Mouse (Mus musculus) ES-Bruce4 (cell line): ENCODE data around the gene Rps29.

Experiments
- CTCF ChIP-seq: IDR thresholded peaks from one replicate; pipeline ENCODE4 v1.8.1; 2011; ENCODE audit warnings: low read depth, low read length
- EP300 ChIP-seq: IDR thresholded peaks from 2 replicates; pipeline ENCODE4 v1.6.1; 2011; ENCODE audit warnings: low read depth, low read length; ENCODE audit not compliant: insufficient read depth

GRCm38 (mm10) chr12:69143460-69143859 is 15.5 kb downstream of the Rps29 start:
- TF ChIP-seq CTCF, result no peak
- no peak for TF ChIP-seq EP300
